Mouse (Mus musculus) kidney, embryonic 16.5 days (tissue): ENCODE data around the gene Klhdc4. TPM values are rescaled to one million over a fixed set of nuclear protein-coding genes. Genes with fewer than 3 reads are reported as not detected.

ENCODE experiments used
- ATAC-seq: fragments of 200-750 bp; cut with Nextera tagmentation; 2 replicates; pipeline ENCODE4 v1.8.0; 2017; ENCODE audit warnings: moderate TSS enrichment; ENCODE audit not compliant: low FRiP score, low TSS enrichment
- H3K27ac ChIP-seq: fragments of 300-500 bp; sonication (generic); 2 replicates; pipeline ENCODE4 v1.5.1; 2014; ENCODE audit warnings: low read length
- H3K27me3 ChIP-seq: fragments of 300-500 bp; sonication (generic); 2 replicates; pipeline ENCODE4 v1.6.1; 2014; ENCODE audit warnings: low read length, control low read depth, mixed read lengths; ENCODE audit not compliant: insufficient read depth
- H3K36me3 ChIP-seq: fragments of 300-500 bp; sonication (generic); 2 replicates; pipeline ENCODE4 v1.6.1; 2014; ENCODE audit warnings: low read length, control low read depth, mixed read lengths; ENCODE audit not compliant: insufficient read depth
- H3K4me1 ChIP-seq: fragments of 300-500 bp; sonication (generic); 2 replicates; pipeline ENCODE4 v1.6.1; 2014; ENCODE audit warnings: low read length, control low read depth, mixed read lengths; ENCODE audit not compliant: insufficient read depth
- H3K4me2 ChIP-seq: fragments of 300-500 bp; sonication (generic); replicated peaks from 2 replicates; pipeline ENCODE4 v1.6.1; 2014; ENCODE audit warnings: low read depth, low read length
- H3K4me3 ChIP-seq: fragments of 300-500 bp; sonication (generic); 2 replicates; pipeline ENCODE4 v1.5.1; 2014; ENCODE audit warnings: mild to moderate bottlenecking, low read length
- H3K9ac ChIP-seq: fragments of 300-500 bp; sonication (generic); replicated peaks from 2 replicates; pipeline ENCODE4 v1.6.1; 2014; ENCODE audit warnings: low read length
- H3K9me3 ChIP-seq: fragments of 300-500 bp; sonication (generic); 2 replicates; pipeline ENCODE4 v1.6.1; 2016; ENCODE audit warnings: low read length, control low read depth
- WGBS: fragments of 180-500 bp; shearing (Covaris S2); extraction: QIAGEN DNeasy Blood & Tissue Kit; methylation state at CpG from one replicate; pipeline ENCODE4 v1.1.7; 2014; 5-methylcytosine and 5-hydroxymethylcytosine counted together
- polyA plus RNA-seq: library from polyadenylated mRNA; unstranded; fragments of >200 nt; fragmentation: Nextera tagmentation; extraction: Ambion mirVana; gene quantifications from 2 replicates; pipeline ENCODE4 v1.2.1, GENCODE M21; 2015

The Klhdc4 gene
- polyA plus RNA-seq, 1 experiment from 2014 or later = 48.4 TPM

DNA sequence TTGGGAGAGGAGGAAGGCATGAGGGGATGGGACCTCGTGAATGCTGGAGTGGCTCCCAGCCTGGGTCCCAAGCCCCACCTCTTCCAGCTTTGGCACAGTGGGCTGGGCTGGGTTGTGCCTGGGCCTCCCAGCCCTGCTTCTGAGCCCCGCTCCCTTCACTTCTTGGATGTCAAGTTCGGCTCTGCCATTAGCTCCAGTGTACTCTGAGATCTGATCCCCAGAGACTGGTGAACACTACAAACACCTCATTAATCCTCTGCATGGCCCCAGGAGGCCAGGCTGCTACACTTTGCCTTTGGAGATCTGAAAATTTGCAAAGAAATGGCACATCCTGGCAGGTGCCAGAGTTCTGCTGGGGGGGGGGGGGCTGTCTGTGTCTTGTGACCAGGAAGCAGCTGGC is 60.3 kb downstream of the Klhdc4 start:
- ATAC-seq = no peak
- no peaks in the 10 kb centered on the region for H3K9me3 ChIP-seq
- H3K27ac ChIP-seq = no peak overlapping the region
- no peak overlapping the region for H3K9ac ChIP-seq
- H3K4me2 ChIP-seq = no peak overlapping the region
- 25% methylated on average over 3 of the region's 3 CpGs for WGBS
- H3K4me3 ChIP-seq = no peak overlapping the region
- H3K36me3 ChIP-seq = no peaks in the 10 kb centered on the region
- no peaks in the 10 kb centered on the region for H3K4me1 ChIP-seq
- no peaks in the 10 kb centered on the region for H3K27me3 ChIP-seq

DNA sequence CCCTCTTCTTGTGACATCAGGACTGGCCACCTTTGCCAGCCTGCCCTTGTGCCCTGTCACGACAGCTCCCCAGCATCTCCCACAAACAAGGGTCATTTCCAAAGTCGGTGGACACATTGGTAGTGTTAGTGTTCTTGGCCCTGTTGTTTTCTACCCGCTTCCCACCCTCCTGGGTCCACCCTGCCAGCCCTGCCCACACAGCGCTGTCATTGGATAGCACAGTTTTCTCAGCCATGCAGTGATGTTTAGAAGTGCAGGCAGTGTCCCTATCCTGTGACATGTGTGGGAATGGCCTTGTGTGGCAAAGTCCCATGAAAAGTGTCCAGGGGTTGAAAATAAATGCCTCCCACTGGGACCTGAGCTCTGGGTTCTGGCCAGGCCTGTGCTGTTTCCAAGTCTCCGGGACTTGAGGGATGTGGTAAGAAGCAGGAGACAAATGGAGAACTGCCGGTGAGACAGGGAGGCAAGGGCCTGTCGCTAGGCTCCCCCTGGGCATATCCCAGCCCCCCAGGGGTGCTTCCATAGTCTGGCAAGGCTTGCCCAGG is 63.7 kb downstream of the Klhdc4 start:
- no peaks in the 10 kb centered on the region for H3K36me3 ChIP-seq
- H3K4me3 ChIP-seq = no peak overlapping the region
- no peak overlapping the region for H3K4me2 ChIP-seq
- H3K9me3 ChIP-seq = no peaks in the 10 kb centered on the region
- no peaks in the 10 kb centered on the region for H3K27me3 ChIP-seq
- H3K9ac ChIP-seq = no peak overlapping the region
- H3K27ac ChIP-seq = no peak overlapping the region
- H3K4me1 ChIP-seq = no peaks in the 10 kb centered on the region
- 77% methylated on average over 7 of the region's 7 CpGs for WGBS
- no peak for ATAC-seq

DNA sequence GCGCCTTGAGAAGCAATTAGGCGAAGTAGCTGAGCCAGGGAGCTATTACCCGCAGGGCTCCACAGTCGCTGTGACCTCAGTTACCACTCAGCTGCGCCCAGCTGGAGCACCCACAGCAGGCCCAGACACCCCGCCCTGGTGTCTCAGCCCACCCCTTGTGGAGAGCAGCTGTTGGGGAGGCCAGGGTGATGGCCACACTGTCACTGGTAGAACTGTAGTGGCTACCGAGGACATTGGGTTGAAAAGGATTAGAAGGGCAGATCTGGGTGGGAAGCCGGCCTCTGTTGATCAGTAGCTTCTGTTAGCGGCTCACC is 65.7 kb downstream of the Klhdc4 start:
- H3K27me3 ChIP-seq = no peaks in the 10 kb centered on the region
- 78% methylated on average over 9 of the region's 9 CpGs for WGBS
- no peak for ATAC-seq
- no peaks in the 10 kb centered on the region for H3K4me1 ChIP-seq
- H3K4me3 ChIP-seq = no peak overlapping the region
- H3K27ac ChIP-seq = no peak overlapping the region
- no peak overlapping the region for H3K9ac ChIP-seq
- H3K9me3 ChIP-seq = no peaks in the 10 kb centered on the region
- no peak overlapping the region for H3K4me2 ChIP-seq
- no peaks in the 10 kb centered on the region for H3K36me3 ChIP-seq

DNA sequence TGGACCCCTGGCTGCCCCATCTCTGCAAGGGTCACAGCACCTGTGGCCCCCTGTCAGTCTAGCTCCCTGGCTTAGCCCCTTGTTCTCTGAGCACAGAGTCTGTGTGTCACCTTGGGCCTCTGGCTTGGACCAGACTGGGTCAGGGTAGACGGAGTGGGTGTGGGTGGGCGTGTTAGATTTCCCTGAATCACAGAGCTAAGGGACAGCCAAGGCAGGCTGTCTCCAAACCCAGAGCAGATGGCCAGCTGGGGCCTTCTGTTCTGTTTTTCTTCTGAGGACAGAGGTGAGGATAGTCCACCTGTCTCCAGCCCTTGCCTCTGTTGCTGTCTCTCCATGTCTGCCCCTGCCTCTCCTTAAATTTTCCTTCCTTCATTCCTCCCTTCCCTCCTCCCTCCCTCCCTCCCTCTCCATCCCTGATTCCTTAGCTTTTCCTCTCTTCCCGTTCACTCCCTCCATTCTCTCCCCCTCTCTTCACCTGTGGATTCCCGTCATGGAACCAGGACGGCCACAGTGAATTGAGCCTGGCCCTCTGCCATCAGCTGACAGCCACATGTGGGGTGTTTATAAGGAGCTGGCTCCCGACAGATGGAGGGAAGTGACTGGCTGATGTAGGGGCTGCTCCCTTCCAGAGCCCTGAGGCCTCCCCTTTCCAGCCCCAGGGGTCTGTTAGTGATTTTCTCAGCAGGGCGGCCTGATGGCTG is 66.2 kb downstream of the Klhdc4 start:
- Histone ChIP-seq H3K9me3 (no peaks in the 10 kb centered on the region), H3K27me3 (no peaks in the 10 kb centered on the region), H3K4me1 (no peaks in the 10 kb centered on the region), H3K4me3 (no peak overlapping the region), H3K9ac (no peak overlapping the region), H3K36me3 (no peaks in the 10 kb centered on the region), H3K27ac (no peak overlapping the region), H3K4me2 (no peak overlapping the region)
- WGBS = 59% methylated on average over 7 of the region's 7 CpGs
- ATAC-seq = no peak

DNA sequence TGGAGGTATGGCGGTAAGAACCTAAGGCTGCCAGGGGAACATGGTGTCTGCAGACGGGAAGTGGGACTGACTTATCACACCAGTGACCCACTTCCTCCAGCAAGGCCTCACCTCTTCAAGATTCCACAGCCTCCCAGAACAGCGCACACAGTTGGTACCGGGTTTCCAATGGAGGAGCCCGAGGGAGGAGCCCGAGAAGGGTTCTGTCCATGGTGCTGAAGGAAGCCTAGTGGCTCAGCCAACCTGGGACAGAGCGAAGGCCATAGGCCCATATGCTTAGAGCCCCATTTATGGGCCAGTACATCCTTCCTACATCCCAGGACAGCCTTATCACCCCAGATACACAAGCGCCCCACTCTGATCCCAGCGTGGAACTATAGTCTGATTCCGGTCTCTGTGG is 67.9 kb downstream of the Klhdc4 start:
- no peak for ATAC-seq

DNA sequence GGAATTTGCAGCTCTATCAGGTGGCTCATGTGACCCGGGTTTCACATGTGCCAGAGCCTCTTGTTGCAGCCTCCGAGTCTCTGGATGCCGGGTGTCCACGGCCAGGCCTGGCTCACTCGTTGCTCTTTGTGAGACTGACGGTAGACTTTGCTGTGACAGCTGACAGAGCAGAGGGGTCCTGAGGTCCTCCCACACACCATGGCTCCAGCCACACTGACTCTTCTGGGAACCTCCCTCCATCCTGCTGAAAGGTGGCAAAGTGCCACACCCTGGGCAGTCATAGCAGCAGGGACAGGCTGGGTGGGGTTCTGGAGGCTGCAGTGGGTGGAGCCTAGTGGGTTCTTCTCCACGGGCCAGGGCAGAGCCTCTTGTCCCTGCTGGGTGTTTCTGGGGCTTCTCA is 68.9 kb downstream of the Klhdc4 start:
- no peak overlapping the region for H3K9ac ChIP-seq
- no peak overlapping the region for H3K4me2 ChIP-seq
- no peaks in the 10 kb centered on the region for H3K9me3 ChIP-seq
- H3K27ac ChIP-seq = no peak overlapping the region
- no peaks in the 10 kb centered on the region for H3K4me1 ChIP-seq
- 60% methylated on average over 7 of the region's 7 CpGs for WGBS
- no peaks in the 10 kb centered on the region for H3K36me3 ChIP-seq
- no peak for ATAC-seq
- no peak overlapping the region for H3K4me3 ChIP-seq
- no peaks in the 10 kb centered on the region for H3K27me3 ChIP-seq

More for the DNA sequence above, 67.9 kb downstream of the Klhdc4 start:
- Histone ChIP-seq H3K27me3 (no peaks in the 10 kb centered on the region), H3K9me3 (no peaks in the 10 kb centered on the region), H3K4me3 (no peak overlapping the region), H3K9ac (no peak overlapping the region), H3K36me3 (no peaks in the 10 kb centered on the region), H3K4me1 (no peaks in the 10 kb centered on the region), H3K4me2 (no peak overlapping the region), H3K27ac (no peak overlapping the region)
- WGBS = 26% methylated on average over 10 of the region's 10 CpGs

DNA sequence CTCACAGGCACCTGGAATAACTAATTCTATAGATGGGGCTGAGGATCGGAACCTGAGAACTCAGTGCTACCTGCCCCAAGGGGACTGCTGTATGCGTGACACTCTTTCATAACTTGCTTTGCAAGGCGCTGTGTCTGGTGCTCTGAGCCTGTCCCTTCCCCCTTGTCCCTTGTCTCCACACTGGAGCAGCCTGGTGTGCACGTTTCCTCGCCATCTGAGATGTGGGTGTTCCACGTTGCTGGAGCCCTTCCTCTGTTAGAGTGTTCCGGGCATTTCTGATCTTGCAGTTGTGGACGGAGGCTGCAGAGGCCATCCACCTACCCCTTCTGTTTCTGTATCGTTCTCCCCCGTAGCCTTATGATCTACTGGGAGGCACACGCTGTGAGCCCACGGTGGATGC is 70.9 kb downstream of the Klhdc4 start:
- H3K4me3 ChIP-seq = no peak overlapping the region
- H3K36me3 ChIP-seq = no peaks in the 10 kb centered on the region
- 77% methylated on average over 12 of the region's 12 CpGs for WGBS
- H3K4me1 ChIP-seq = no peaks in the 10 kb centered on the region
- H3K4me2 ChIP-seq = no peak overlapping the region
- H3K27me3 ChIP-seq = no peaks in the 10 kb centered on the region
- H3K27ac ChIP-seq = no peak overlapping the region
- no peak overlapping the region for H3K9ac ChIP-seq
- no peaks in the 10 kb centered on the region for H3K9me3 ChIP-seq
- no peak for ATAC-seq

DNA sequence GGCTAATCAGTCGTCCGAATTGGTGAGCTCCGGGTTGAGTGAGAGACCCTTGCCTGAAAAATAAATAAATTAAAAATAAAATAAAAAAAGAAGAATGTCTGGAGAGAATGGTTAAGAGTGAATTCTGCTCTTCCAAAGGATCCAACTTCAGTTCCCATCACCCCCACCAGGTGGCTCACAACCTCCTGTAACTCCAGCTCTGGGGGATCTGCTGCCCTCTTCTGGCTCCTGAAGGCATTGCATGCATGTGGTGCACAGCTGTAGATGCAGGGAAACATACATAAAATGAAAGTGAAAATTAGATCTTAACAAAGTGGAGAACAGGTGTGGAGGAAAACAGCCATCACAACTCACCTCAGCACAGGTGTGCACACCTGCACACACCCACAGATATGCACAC is 78.0 kb downstream of the Klhdc4 start:
- no peak overlapping the region for H3K4me3 ChIP-seq
- no peaks in the 10 kb centered on the region for H3K36me3 ChIP-seq
- ATAC-seq = no peak
- H3K9ac ChIP-seq = no peak overlapping the region
- WGBS = 23% methylated on average over 3 of the region's 3 CpGs
- 0 out of 2 replicates have a peak, but pooled peaks cover 3% of the 10 kb centered on the region for H3K27me3 ChIP-seq
- H3K27ac ChIP-seq = no peak overlapping the region
- no peak overlapping the region for H3K4me2 ChIP-seq
- H3K4me1 ChIP-seq = no peaks in the 10 kb centered on the region
- peaks cover 8% of the 10 kb centered on the region; the same call in 1 of the 2 replicates for H3K9me3 ChIP-seq

DNA sequence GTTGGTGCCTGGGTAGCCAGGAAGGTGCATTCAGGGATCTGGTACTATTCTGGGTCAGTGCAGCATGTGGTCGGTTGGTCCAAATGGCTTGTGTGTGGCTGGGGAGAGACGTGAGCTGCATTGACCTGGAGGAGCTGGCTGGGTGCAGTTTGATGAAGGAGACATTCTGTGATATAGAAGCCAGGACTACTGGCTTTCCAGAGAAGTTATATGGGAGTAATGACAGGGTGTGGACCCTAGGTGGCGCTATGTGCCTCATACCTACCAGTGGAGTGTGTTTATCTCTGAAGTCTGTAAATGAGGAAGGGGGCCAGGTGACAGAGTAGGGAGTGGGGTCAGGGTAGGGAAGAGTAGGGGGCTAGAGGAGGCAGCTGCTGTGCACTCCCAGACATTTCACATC is 78.9 kb downstream of the Klhdc4 start:
- Histone ChIP-seq H3K4me2 (no peak overlapping the region), H3K27me3 (0 out of 2 replicates have a peak, but pooled peaks cover 3% of the 10 kb centered on the region), H3K4me3 (no peak overlapping the region), H3K36me3 (no peaks in the 10 kb centered on the region), H3K27ac (no peak overlapping the region), H3K4me1 (no peaks in the 10 kb centered on the region), H3K9me3 (peaks cover 8% of the 10 kb centered on the region; the same call in 1 of the 2 replicates), H3K9ac (no peak overlapping the region)
- WGBS = 38% methylated on average over 3 of the region's 3 CpGs
- no peak for ATAC-seq

DNA sequence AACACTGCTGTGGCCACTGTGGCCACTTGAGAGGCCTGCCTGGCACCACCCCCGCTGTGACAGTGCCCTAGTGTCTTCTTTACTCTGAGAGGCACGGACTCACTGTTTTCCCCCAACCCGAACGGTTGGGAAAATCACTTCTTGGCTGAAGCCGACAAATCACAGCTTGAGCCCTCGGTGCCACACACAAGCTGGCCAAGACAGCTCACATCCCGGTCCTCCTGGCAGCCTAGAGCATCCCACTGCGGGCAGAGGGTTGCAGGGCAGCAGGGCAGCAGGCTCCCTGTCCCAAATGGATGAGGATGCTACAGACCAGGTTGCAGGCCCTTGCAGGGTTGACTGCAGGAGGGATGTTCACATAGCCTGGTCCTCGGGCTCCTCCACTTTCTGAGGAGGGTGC is 79.9 kb downstream of the Klhdc4 start:
- WGBS = 67% methylated on average over 9 of the region's 9 CpGs
- peaks cover 8% of the 10 kb centered on the region; the same call in 1 of the 2 replicates for H3K9me3 ChIP-seq
- H3K4me1 ChIP-seq = no peaks in the 10 kb centered on the region
- no peak for ATAC-seq
- no peak overlapping the region for H3K4me2 ChIP-seq
- no peak overlapping the region for H3K27ac ChIP-seq
- no peak overlapping the region for H3K4me3 ChIP-seq
- 0 out of 2 replicates have a peak, but pooled peaks cover 3% of the 10 kb centered on the region for H3K27me3 ChIP-seq
- H3K9ac ChIP-seq = no peak overlapping the region
- no peaks in the 10 kb centered on the region for H3K36me3 ChIP-seq
